Mouse (Mus musculus): Measurements from ENCODE around the gene Med26.

DNA sequence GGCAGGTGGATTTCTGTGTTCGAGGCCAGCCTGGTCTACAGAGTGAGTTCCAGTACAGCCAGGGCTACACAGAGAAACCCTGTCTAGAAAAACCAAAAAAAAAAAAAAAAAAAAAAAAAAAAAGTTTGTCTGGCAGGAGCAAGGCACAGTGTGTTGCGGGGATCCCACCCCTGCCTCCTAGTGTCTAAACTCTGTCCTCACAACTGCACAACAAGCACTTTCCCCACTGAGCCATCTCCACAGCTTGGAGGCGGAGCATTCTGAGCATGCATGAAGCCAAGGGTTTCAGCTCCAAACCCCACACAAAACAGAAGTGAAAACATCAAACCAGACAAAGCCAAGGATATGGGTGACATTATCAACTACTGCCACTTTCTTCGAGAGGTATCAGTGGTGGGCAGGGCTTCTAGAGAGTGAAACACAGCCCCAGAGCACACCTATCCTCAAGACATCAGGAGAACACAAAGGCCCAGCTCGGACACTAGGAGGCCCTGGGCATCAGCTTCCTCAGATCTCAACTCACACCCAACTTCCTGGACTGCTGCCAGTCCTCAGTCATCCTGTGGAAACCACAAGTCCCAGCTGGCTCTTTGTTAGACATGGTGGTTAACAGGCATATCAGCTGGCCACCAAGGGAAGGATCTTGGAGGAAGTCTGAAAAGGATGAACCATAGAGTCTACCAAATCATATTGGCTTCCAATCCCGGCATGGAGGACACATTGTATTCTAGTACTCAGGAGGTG lies 62.4 kb downstream of the Med26 start:
- TF ChIP-seq CTCF (IDR thresholded peaks at IDR 0.05) (no peak), EP300 (IDR thresholded peaks at IDR 0.05; ENCODE audit: insufficient read depth, low read depth, low read length) (no peak)
